Mouse (Mus musculus): ENCODE results near the gene Srrd.

- no peak for TF ChIP-seq CTCF (IDR thresholded peaks at IDR 0.05; ENCODE audit: control insufficient read depth, insufficient read depth, low read length)
- TF ChIP-seq POLR2A (IDR thresholded peaks at IDR 0.05; ENCODE audit: borderline replicate concordance, control insufficient read depth, low read depth, low read length), result no peak
These were observed 24.5 kb upstream of the Srrd start for GRCm38 (mm10) chr5:112367338-112367737.
